Mouse (Mus musculus): ENCODE data around the gene Ajap1.

Gene Ajap1

DNA sequence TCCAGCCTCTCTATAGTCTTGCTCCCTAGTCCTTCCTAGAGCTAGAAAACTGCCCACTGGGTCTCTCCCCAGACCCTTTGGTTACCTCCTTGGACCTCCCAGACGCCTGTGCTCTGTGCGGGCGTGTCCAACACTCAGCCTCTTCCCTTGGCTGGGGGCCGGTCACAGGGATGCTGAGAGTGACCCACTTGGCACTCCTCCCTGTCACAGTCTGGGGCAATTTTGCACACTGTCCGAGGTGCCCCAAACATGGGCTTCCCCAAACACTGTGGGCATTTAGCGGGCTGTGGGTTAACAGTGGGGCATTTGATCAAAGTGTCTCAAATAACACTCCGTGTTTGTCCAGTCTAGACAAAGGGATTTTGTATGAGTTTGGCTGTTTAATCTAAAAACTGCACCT, 29.1 kb downstream of the Ajap1 start:
- no peak for DNase-seq (ENCODE audit: low spot score)

DNA sequence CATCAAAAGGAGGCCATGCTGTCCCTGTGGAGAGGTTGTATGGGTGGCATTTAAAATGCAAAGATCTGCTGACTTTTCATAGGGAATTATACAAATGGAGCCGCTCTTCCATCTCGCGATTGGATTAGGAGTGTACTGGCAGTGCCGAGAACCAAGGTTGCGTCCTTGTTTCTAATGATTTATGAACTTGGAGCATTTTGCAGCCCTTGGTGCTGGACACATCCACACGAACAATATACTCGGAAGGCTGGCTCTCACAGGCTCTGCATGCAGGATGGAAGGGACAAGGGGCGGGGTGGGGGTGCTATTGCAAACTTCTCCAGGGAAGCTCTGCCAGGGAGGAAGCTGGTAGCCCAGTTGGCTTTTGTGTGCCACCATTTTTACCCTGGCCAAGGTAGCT, 31.1 kb downstream of the Ajap1 start:
- DNase-seq (ENCODE audit: low spot score) = no peak

DNA sequence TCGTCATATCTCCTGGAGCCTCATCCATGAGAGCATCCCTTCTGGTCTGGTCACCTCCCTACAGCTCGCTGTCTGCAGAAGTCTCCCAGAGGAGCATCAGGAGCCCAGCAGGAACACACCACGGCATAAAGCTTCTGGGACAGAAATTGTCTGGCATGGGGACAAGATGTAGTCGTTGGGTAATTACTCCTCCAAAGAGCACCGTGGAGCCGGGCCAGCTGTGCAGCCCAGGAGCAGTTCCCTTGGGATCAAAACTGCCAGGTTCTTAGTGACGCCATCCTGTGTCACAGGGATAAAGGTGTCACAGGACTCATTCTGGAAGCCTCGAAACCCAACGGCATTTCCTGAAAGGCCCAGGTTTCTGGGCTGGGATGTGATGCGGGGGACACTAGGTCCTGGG, 40.1 kb downstream of the Ajap1 start:
- DNase-seq (ENCODE audit: low spot score) = no peak

DNA sequence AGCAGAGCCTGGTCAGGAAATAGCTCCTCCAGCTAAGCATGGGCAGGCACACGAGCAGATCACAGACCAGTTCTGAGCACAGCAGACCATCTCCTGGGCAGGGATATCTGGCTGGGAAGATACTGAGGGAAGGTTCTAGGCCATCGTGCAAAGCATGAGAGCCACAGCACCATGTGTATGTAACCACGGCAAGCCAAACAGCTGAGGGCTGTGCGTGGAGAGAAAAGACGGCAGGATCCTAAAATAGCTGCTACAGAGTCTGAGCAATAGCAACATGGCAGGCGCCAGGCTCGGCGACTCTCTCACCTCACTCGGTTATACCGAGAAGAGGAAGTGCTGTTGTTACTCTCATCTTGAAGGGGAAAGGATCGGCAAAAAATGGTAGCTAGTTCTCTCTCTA, 42.7 kb downstream of the Ajap1 start:
- DNase-seq (ENCODE audit: low spot score) = no peak

DNA sequence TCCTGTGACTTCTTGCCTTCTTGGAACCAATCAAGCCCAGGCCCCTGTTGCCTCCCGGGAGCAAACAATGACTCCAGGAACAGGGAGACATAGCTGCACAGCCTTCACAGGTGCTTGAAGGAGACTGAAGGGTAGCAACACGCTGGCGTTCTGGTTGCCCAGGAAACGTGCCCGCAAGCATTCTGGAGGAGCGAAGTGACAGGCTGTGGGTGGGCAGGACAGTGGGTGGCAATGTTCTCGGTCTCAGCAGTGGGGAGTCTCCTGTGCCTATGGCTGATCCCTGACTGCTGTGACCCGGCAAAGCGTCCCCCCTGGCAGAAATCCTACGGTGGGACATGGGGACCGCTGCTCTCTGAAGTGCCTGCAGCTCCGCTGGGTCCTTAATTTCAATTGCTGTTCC, 43.6 kb downstream of the Ajap1 start:
- DNase-seq (ENCODE audit: low spot score) = no peak

DNA sequence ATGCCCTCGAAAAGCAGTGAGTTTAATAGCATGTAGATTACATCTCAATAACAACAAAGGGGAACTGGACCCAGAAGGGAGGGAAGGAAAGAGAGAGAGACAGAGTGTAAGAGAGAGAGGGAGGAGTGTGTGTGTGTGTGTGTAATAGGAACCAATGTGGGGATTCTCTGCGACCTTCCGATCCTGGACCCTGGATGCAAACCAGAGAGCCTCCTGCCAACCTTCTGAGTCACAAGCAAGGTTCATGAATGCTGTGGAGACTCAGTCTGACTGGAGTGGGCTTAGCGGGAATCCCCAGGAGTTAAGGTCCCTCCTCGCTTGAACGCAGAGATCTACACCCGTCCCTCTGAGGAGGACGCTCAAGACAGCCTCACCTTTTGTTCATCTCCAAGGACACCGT, 45.4 kb downstream of the Ajap1 start:
- no peak for DNase-seq (ENCODE audit: low spot score)

DNA sequence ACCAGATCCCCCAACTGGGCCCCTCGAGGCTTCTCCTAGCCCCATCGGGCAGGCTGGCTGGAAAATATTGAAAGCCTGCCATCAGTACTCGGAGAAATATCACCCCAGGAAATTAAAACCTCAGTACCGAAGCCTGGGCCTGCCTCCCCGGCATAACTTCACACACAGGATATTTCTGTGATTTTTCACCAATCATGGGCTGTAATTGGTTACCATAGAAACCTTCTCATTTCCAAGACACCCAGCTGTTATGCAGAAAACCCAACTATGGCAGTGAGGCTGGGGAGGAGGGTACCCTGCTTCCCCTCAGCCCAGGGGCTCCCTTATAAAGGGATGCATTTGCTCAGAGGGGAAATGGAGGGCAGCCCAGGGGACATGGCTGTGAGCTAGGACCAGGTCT, 46.7 kb downstream of the Ajap1 start:
- no peak for DNase-seq (ENCODE audit: low spot score)

DNA sequence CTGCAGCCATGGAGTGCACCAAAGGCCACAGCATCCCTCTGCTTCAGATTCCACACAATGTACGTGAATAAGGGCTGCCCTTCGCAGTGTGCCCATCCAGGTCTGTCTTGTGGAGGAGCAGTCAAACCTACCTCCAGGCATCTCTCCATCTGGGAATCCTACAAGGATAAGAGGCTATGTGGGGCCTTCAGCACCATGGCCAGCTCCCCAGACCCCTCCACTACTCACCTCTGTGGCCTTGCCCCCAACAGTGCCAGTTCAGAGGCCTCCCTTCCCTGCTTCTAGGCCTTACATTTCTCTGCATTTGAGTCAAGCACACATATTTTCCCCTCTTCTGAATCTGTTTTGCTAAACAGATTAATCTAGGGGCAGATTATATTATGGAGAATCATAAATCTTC, 52.6 kb downstream of the Ajap1 start:
- no peak for DNase-seq (ENCODE audit: low spot score)

DNA sequence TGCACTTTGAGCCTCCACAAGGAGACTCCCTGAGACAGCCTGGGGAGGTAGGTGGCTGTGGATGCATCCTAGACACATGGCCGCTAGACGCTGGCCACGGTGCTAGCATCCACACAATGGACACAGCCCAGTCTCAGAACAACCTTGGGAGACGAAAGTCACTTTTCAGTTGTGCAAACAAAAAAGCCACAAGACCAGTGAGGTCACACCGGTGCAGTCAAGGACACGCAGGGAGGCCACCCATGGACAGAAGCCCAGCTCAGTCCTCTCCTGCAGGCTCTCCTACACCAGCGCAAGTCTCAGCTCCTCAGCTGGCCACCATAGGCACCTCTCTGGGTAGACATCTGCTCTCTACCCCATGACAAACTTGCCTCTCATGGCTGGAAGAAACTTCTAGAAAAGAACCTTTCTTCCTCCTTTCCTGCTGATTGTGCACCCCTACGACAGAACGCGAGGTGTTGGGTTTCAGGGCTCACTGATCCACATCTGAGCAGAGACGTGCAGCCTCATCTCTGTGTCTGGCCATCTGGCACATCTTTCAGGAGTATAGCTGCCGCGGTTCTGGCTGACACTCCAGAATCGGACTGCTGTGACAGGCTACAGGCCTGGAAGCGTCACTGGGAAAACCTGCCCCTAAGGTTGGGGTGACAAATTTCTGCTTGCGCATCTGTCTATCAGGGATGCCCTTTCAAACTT, 56.5 kb downstream of the Ajap1 start:
- no peak for DNase-seq (ENCODE audit: low spot score)

DNA sequence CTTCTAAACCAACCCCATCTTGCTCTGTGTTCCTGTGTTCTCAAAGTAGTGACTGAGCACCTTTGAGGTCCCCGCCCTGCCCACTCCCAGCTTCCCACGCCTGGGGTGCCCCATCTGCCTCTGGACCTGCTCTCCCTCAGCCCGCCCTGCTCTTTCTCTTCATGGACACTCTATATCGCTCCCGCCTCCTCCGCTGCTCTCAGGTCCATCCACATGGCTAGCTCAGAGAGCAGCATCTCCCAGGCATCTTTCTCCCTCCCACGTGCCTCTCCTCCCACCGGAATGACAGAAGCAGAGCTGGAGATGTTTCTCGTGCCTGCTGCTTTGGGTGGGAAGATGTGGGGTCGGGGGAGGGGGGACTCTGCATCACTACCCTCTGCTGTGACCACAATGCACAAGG, 58.3 kb downstream of the Ajap1 start:
- no peak for DNase-seq (ENCODE audit: low spot score)

DNA sequence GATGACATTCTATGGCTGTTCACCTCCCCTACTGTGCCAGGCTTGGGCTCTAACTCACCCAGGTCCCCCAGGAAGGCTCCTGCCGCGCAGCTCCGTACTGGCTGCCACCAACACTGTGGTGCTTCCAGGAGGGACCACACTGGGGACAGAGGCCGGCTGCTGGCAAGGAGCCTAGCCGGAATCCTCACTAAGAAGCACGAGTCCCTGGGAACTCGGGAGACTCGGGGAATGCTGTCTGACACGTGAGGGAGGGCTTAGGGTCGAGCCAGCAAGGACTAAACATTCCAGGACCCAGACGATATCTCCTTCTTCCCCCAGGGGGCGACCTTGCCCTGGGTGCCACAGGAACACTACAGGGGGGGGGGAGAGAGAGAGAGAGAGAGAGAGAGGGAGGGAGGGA, 64.7 kb downstream of the Ajap1 start:
- DNase-seq (ENCODE audit: low spot score) = no peak

DNA sequence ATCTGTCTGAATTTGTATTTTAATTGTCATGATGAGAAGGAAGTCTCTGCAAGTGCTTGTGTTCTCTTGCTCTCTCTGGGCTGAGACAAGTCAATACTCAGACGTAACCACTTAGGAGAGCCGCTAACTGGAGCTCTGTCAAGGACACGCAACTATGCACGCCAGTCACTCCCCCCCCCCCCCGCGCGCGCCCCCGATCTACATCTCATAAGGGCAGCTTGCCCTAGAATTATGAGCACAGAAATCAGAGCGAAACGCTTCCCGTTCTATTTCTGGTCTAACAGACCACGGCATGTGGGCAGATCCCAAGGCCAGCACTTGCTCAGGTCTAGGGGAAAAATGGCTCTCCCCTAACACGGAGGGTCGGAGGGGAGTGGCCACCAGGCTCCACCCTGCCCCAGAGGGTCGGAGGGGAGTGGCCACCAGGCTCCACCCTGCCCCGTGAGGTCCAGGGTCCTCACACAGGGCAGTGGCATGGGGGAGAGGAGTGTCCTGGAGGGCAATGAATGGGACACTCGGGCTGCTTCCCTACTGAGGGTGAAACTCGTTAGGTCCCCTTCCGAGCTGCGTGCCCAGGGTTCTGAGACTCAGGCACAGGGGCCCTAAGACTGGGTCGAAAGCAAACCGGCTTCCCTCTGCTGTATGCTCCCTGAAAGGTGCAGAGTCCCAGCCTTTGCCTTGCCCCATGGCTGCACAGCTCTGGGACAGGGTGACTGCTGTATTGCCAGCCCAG, 65.3 kb downstream of the Ajap1 start:
- DNase-seq (ENCODE audit: low spot score) = no peak

DNA sequence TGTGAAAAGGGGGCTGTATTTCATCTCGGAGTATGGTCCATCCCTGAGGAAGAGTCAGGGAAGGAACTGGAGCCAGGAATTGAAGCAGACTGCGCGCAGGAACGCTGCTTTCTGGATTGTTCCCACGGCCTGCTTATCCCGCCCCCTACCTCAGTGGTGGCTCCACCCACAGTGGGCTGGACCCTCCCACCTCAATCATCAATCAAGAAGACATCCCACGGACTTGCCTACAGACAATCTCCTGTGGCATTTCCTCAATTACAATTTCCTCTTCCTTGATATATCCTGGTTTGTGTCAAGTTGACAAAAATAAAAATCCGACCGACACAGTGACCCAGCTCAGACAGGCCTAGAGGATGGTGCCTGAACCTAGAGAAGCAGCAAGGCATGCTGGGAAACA, 66.5 kb downstream of the Ajap1 start:
- DNase-seq (ENCODE audit: low spot score) = no peak

DNA sequence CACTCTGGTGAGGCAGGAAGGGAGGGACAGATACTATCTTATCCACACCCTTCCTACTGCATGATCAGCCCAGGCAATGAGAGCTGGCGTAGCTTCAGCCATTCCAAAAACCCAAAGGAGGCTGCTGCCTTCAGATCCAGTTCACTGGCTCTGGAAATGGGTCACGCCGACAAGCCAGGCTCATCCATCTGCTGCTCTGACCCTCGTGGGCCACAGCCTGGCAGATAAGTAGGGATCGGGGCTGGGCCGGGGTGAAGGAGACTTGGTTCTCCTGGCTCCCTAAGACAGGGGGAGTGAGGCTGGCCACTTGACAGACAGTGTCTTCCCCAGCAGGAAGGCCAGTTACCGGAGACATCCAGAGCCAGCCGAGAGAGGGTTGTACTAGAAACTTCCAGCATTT, 84.2 kb downstream of the Ajap1 start:
- no peak for DNase-seq (ENCODE audit: low spot score)

DNA sequence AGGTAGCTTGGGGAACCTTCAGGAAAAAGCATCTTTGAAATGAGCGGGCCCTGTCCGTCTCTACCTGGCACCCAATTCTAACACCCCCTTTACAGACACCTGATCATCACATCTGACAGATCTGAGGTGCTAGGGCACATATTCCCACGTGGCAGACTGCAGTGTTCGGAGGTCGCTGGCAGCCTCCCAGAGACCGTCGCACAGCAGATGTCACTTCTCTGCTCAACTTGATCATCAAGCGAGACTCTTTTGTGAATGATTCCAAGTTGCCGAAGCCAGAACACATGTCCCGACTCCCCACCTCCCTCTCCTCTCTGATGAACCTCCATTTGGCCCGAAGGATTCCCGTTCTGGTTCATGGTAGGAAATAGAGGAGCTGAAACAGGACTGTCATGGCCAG, 95.1 kb downstream of the Ajap1 start:
- DNase-seq (ENCODE audit: low spot score) = no peak

DNA sequence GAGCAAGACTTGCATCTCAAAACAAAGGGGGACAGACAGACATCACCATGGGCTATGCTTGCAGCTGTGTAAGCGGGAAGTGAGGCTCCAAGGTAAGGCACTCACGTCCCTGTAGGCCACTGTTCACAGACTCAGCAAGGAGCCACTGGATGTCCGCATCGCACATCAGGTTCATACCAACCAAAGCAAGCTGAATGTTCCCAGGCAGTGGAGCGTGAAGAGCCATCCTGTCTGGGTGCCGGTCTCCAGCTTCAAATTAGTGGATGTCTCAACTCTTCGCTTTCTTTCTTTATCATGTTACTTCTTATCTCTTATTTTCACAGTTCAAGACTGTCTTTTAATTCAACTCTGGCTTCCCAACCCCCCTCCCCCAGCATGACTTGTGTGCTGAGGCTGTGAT, 101.2 kb downstream of the Ajap1 start:
- DNase-seq (ENCODE audit: low spot score) = no peak

DNA sequence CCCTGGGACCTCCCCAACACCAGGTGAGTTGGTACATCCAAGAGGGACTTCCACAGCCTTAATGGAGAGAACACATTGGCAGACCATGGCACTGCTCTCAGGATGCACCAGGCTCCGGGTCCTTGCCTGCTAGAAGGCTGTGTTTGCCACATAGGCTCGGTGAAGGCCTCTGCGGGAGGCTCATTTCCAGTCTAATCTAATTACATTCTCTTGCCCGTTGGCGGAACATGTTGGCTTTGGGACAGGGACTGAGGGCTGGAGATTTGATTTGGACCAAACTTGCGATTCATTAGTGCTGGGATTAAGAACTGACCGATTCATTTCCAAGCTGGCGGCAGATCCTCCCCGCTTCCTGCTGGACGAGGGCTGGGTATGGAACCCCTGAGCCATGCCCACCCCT, 101.7 kb downstream of the Ajap1 start:
- DNase-seq (ENCODE audit: low spot score) = no peak

DNA sequence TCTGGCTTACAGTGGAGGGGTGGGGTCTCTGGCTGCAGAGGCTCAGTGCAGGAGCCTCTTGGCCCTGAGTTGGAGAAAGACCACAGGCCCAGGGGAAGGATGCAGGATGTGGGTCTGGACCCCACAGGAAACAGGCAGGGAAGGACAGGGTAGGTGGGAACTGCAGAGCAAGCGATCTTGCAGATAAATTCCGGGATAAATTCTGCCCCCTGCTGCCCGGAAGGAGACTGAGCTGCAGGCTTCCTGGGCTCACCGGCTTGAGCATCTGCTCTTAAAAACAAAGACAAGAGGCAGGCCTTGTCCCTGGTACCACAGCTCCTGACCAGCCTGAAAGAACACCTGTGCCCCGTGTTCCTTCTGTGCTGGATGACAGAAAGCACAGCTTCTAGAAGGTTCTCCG, 104.6 kb downstream of the Ajap1 start:
- DNase-seq (ENCODE audit: low spot score) = no peak

DNA sequence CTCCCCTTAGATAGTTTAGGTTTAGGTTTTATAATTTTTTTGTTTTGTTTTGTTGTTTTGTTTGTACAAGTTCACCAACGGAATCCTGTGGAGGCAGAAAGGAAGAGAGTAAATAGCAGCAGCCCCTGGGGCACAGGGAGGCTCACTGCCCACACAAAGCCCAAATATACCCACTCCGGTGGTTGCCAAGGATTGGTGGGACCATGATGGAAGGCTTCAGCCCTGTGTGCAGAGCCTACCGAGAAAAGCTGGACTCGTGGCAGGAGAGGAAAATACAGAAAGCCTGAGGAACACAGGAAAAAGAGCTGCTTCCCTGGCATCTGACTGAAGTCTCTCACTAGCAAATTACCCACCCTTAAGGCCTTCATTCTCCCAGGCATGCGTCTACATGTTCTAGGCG, 108.4 kb downstream of the Ajap1 start:
- DNase-seq (ENCODE audit: low spot score) = no peak

DNA sequence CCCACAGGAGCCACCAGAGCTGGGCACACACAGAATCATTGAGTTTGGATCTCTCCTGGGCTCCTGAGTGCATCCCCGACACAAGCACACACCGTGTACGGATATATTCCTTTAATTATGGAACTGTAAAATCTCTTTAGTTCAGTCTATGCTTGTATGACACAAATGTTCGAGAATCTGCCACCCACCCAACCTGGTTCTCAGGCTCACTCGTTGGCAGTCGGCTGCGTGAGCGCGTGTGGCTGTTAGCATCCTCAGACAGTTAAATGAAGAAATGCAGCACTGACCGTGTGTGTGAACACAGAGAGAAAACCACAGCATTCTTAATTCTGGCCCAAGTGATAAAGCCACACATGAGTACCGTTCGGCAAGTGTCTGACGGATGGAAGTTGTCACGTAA, 109.5 kb downstream of the Ajap1 start:
- no peak for DNase-seq (ENCODE audit: low spot score)

DNA sequence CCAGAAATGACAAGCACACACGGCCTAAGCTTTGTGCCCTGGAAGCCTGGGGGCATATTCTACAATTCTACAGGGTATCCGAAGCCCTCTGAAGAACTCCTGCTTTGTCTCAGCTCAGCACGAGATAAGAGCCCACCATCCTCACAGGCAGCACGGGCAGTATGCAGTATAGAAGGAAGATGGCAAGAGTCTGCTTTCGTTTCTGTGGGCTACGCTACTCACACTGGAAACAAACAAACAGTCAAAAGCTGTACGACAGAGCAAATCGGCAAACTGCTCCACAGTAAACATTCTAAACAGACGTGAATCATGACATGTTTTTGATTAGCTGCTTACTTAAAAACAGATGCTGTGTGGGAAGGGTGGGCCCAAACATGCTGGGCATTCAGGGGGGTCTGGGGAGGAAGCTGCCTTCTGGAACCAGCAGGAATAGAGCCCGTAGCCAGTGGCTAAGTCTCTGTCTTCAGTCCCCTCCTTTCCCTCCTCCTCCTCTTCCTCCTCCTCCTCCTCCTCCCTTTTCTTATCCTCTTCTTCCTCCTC, 113.9 kb downstream of the Ajap1 start:
- no peak for DNase-seq (ENCODE audit: low spot score)

DNA sequence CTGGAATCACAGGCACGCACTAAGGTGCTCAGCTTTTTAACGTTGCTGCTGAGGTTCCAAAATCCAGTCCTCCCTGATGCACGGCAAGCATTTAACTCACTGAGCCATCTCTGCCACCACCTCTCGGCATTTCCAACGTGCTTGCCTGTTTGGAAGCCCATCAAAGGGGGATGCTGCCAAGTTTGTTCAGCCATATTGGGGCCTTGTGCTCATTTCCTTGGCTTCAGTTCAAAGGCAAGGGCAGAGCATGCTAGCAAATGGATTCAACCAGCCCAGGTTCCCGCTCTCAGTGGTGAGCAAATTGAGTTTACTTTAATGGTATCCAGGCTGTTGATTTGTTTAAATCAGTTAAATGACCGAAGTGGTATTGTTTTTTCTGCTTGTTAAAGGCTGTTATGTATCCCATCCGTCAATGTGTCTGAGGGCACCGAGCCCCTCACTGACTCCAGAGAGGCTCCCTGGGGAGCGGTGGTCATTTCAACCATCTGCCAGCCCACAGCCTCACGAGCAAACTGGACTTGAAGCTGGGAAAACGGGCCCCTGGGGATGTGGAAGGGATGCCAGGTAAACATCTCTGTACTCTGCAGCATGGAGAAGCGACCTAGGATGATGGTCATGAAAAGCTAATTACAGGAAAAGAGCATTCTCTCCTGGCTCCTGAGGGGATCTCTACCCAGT, 121.6 kb downstream of the Ajap1 start:
- no peak for DNase-seq (ENCODE audit: low spot score)

DNA sequence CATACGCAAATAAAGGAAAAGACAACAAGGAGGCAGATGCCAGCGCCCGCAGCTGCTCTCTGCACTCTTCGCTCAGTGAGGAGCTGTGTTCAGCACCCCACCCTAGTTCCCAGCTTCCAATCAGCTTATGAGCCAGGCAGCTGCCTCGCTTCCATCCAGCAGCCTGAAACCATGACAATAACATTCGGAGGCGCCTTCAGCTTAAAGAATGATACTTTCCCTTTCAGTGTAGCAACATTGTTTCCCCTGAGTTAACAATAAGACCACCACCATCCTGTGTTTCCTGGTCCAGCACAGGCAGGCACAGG, 124.4 kb downstream of the Ajap1 start:
- no peak for DNase-seq (ENCODE audit: low spot score)
